Mouse (Mus musculus): ENCODE data around the gene Cenpa. TPM values are rescaled to one million over a fixed set of nuclear protein-coding genes. Genes with fewer than 3 reads are reported as not detected.

The Cenpa gene
- polyA plus RNA-seq (2015; fragmentation: Nextera tagmentation; extraction: Ambion mirVana), result 52.3 and 66.5 TPM in 2 replicates

GRCm38 (mm10) chr5:30666391-30667195 is at the start of gene Cenpa:
Gene Cenpa, plus strand, starts transcription at chr5:30666777.
- Histone ChIP-seq H3K27me3 (no peaks in the 10 kb centered on the region), H3K9ac (peak within 1 kb of the TSS; percentile 59), H3K4me3 (peak within 1 kb of the TSS; percentile 89), H3K4me1 (replicated peaks) (peaks cover 6% of the 10 kb centered on the region), H3K36me3 (no peaks in the 10 kb centered on the region), H3K27ac (replicated peaks) (peak within 1 kb of the TSS; percentile 70), H3K9me3 (no peaks in the 10 kb centered on the region), H3K4me2 (peak within 1 kb of the TSS; percentile 94)
- under 1% methylated on average over 40 of the region's 40 CpGs for WGBS
- peak; percentile 95 for ATAC-seq (ENCODE audit: low FRiP score, low read depth)

- Histone ChIP-seq H3K9me3 (no peaks in the 10 kb centered on the region), H3K4me1 (replicated peaks) (peaks cover 17% of the 10 kb centered on the region), H3K27me3 (peaks cover 19% of the 10 kb centered on the region), H3K9ac (no peak overlapping the region), H3K27ac (replicated peaks) (no peak overlapping the region), H3K36me3 (no peaks in the 10 kb centered on the region), H3K4me2 (no peak overlapping the region), H3K4me3 (no peak overlapping the region)
- no peak for ATAC-seq (ENCODE audit: low FRiP score, low read depth)
- WGBS, result 42% methylated on average over 3 of the region's 3 CpGs
Observed at GRCm38 (mm10) chr5:30617357-30617756, 49.2 kb upstream of the Cenpa start.

- no peak overlapping the region for H3K4me3 ChIP-seq
- H3K9ac ChIP-seq, result no peak overlapping the region
- H3K4me1 ChIP-seq (replicated peaks), result peaks cover 22% of the 10 kb centered on the region
- no peaks in the 10 kb centered on the region for H3K9me3 ChIP-seq
- no peak overlapping the region for H3K4me2 ChIP-seq
- H3K27me3 ChIP-seq, result peaks cover 24% of the 10 kb centered on the region
- no peaks in the 10 kb centered on the region for H3K36me3 ChIP-seq
- H3K27ac ChIP-seq (replicated peaks), result no peak overlapping the region
- 29% methylated on average over 11 of the region's 11 CpGs for WGBS
- no peak for ATAC-seq (ENCODE audit: low FRiP score, low read depth)
Observed at GRCm38 (mm10) chr5:30617851-30618250, 48.7 kb upstream of the Cenpa start.

- Histone ChIP-seq H3K9me3 (no peaks in the 10 kb centered on the region), H3K36me3 (no peaks in the 10 kb centered on the region), H3K4me2 (no peak overlapping the region), H3K4me1 (replicated peaks) (peaks cover 24% of the 10 kb centered on the region), H3K4me3 (no peak overlapping the region), H3K27me3 (peaks cover 25% of the 10 kb centered on the region), H3K9ac (no peak overlapping the region), H3K27ac (replicated peaks) (no peak overlapping the region)
- no peak for ATAC-seq (ENCODE audit: low FRiP score, low read depth)
- 87% methylated on average over 8 of the region's 8 CpGs for WGBS
Observed at GRCm38 (mm10) chr5:30618376-30619003, 48.1 kb upstream of the Cenpa start.

- no peak for ATAC-seq (ENCODE audit: low FRiP score, low read depth)
- H3K9ac ChIP-seq, result no peak overlapping the region
- H3K4me2 ChIP-seq, result no peak overlapping the region
Observed at GRCm38 (mm10) chr5:30619211-30619610, 47.4 kb upstream of the Cenpa start.

GRCm38 (mm10) chr5:30620567-30620966 is 46.0 kb upstream of the Cenpa start:
- H3K27ac ChIP-seq (replicated peaks), result no peak overlapping the region
- H3K4me2 ChIP-seq, result no peak overlapping the region
- H3K9ac ChIP-seq, result no peak overlapping the region
- H3K4me3 ChIP-seq, result no peak overlapping the region
- H3K27me3 ChIP-seq, result peaks cover 25% of the 10 kb centered on the region
- WGBS, result 97% methylated on average over 20 of the region's 20 CpGs
- H3K4me1 ChIP-seq (replicated peaks), result peaks cover 18% of the 10 kb centered on the region
- no peak for ATAC-seq (ENCODE audit: low FRiP score, low read depth)
- no peaks in the 10 kb centered on the region for H3K9me3 ChIP-seq
- no peaks in the 10 kb centered on the region for H3K36me3 ChIP-seq

More at GRCm38 (mm10) chr5:30619211-30619610, 47.4 kb upstream of the Cenpa start:
- WGBS, result 77% methylated on average over 2 of the region's 2 CpGs
- Histone ChIP-seq H3K27me3 (peaks cover 25% of the 10 kb centered on the region), H3K27ac (replicated peaks) (no peak overlapping the region), H3K4me3 (no peak overlapping the region), H3K36me3 (no peaks in the 10 kb centered on the region), H3K4me1 (replicated peaks) (peaks cover 22% of the 10 kb centered on the region), H3K9me3 (no peaks in the 10 kb centered on the region)

GRCm38 (mm10) chr5:30621211-30621790 is 45.3 kb upstream of the Cenpa start:
- Histone ChIP-seq H3K9ac (no peak overlapping the region), H3K36me3 (no peaks in the 10 kb centered on the region), H3K4me3 (no peak overlapping the region), H3K4me2 (no peak overlapping the region; the same call in 1 of the 2 replicates), H3K27me3 (peaks cover 25% of the 10 kb centered on the region), H3K9me3 (no peaks in the 10 kb centered on the region), H3K27ac (replicated peaks) (no peak overlapping the region), H3K4me1 (replicated peaks) (peaks cover 18% of the 10 kb centered on the region)
- WGBS, result 91% methylated on average over 9 of the region's 9 CpGs
- no peak for ATAC-seq (ENCODE audit: low FRiP score, low read depth)

- Histone ChIP-seq H3K4me1 (replicated peaks) (peaks cover 18% of the 10 kb centered on the region), H3K4me2 (peak overlapping the region; percentile 57), H3K9ac (no peak overlapping the region), H3K4me3 (peak overlapping the region; percentile 29), H3K36me3 (no peaks in the 10 kb centered on the region), H3K27ac (replicated peaks) (no peak overlapping the region), H3K27me3 (peaks cover 25% of the 10 kb centered on the region), H3K9me3 (no peaks in the 10 kb centered on the region)
- ATAC-seq (ENCODE audit: low FRiP score, low read depth), result peak; percentile 43; the same call in 1 of the 2 replicates
- WGBS, result 51% methylated on average over 22 of the region's 22 CpGs
Observed at GRCm38 (mm10) chr5:30621844-30622176, 44.8 kb upstream of the Cenpa start.

GRCm38 (mm10) chr5:30622177-30622840 is 44.3 kb upstream of the Cenpa start:
- Histone ChIP-seq H3K9me3 (no peaks in the 10 kb centered on the region), H3K27me3 (peaks cover 25% of the 10 kb centered on the region), H3K4me2 (peak overlapping the region; percentile 57), H3K36me3 (no peaks in the 10 kb centered on the region), H3K9ac (no peak overlapping the region), H3K4me3 (peak overlapping the region; percentile 29), H3K27ac (replicated peaks) (no peak overlapping the region), H3K4me1 (replicated peaks) (peaks cover 18% of the 10 kb centered on the region)
- ATAC-seq (ENCODE audit: low FRiP score, low read depth), result peak; percentile 35; the same call in 1 of the 2 replicates
- WGBS, result 2% methylated on average over 55 of the region's 69 CpGs

GRCm38 (mm10) chr5:30622841-30623185 is 43.8 kb upstream of the Cenpa start:
- Histone ChIP-seq H3K27ac (replicated peaks) (no peak overlapping the region), H3K36me3 (no peaks in the 10 kb centered on the region), H3K4me3 (peak overlapping the region; percentile 29), H3K27me3 (peaks cover 25% of the 10 kb centered on the region), H3K4me2 (peak overlapping the region; percentile 57), H3K9ac (no peak overlapping the region), H3K4me1 (replicated peaks) (peaks cover 15% of the 10 kb centered on the region), H3K9me3 (no peaks in the 10 kb centered on the region)
- 0 out of 2 replicates have a peak, but pooled peaks have one; percentile 2 for ATAC-seq (ENCODE audit: low FRiP score, low read depth)
- WGBS, result 1% methylated on average over 10 of the region's 10 CpGs

- Histone ChIP-seq H3K4me1 (replicated peaks) (peaks cover 13% of the 10 kb centered on the region), H3K27ac (replicated peaks) (no peak overlapping the region), H3K9ac (no peak overlapping the region), H3K4me2 (peak overlapping the region; percentile 57; the same call in 1 of the 2 replicates), H3K36me3 (no peaks in the 10 kb centered on the region), H3K4me3 (no peak overlapping the region), H3K9me3 (no peaks in the 10 kb centered on the region), H3K27me3 (peaks cover 25% of the 10 kb centered on the region)
- no peak for ATAC-seq (ENCODE audit: low FRiP score, low read depth)
- 61% methylated on average over 2 of the region's 2 CpGs for WGBS
Observed at GRCm38 (mm10) chr5:30623380-30623779, 43.2 kb upstream of the Cenpa start.

GRCm38 (mm10) chr5:30624311-30624710 is 42.3 kb upstream of the Cenpa start:
- ATAC-seq (ENCODE audit: low FRiP score, low read depth), result no peak
- no peaks in the 10 kb centered on the region for H3K9me3 ChIP-seq
- no peak overlapping the region for H3K4me2 ChIP-seq
- H3K4me1 ChIP-seq (replicated peaks), result peaks cover 13% of the 10 kb centered on the region
- H3K4me3 ChIP-seq, result no peak overlapping the region
- no peak overlapping the region for H3K9ac ChIP-seq
- WGBS, result 48% methylated on average over 1 of the region's 1 CpGs
- peaks cover 25% of the 10 kb centered on the region for H3K27me3 ChIP-seq
- no peaks in the 10 kb centered on the region for H3K36me3 ChIP-seq
- no peak overlapping the region for H3K27ac ChIP-seq (replicated peaks)
